Mouse (Mus musculus) neural tube, embryonic 13.5 days (tissue): ENCODE results near the gene Scrn3. TPM values are rescaled to one million over a fixed set of nuclear protein-coding genes. Genes with fewer than 3 reads are reported as not detected.

Experiments used
- ATAC-seq: fragments of 200-750 bp; cut with Nextera tagmentation; 2 replicates; pipeline ENCODE4 v1.8.0; 2017; ENCODE audit warnings: low read depth, mild to moderate bottlenecking, moderate TSS enrichment, moderate library complexity
- H3K27ac ChIP-seq: fragments of 300-500 bp; sonication (generic); replicated peaks from 2 replicates; pipeline ENCODE4 v1.5.1; 2015; ENCODE audit warnings: moderate library complexity, mild to moderate bottlenecking, inconsistent platforms
- H3K27me3 ChIP-seq: fragments of 300-500 bp; sonication (generic); 2 replicates; pipeline ENCODE4 v1.6.1; 2015; ENCODE audit warnings: mild to moderate bottlenecking, inconsistent platforms
- H3K36me3 ChIP-seq: fragments of 300-500 bp; sonication (generic); 2 replicates; pipeline ENCODE4 v1.6.1; 2015; ENCODE audit warnings: mild to moderate bottlenecking, inconsistent platforms
- H3K4me1 ChIP-seq: fragments of 300-500 bp; sonication (generic); replicated peaks from 2 replicates; pipeline ENCODE4 v1.6.1; 2015; ENCODE audit warnings: inconsistent platforms
- H3K4me2 ChIP-seq: fragments of 300-500 bp; sonication (generic); 2 replicates; pipeline ENCODE4 v1.6.1; 2015; ENCODE audit warnings: inconsistent platforms, mild to moderate bottlenecking, moderate library complexity
- H3K4me3 ChIP-seq: fragments of 300-500 bp; sonication (generic); 2 replicates; pipeline ENCODE4 v1.5.1; 2015; ENCODE audit warnings: mild to moderate bottlenecking, inconsistent platforms
- H3K9ac ChIP-seq: fragments of 300-500 bp; sonication (generic); 2 replicates; pipeline ENCODE4 v1.6.1; 2015; ENCODE audit warnings: moderate library complexity, mild to moderate bottlenecking, inconsistent platforms
- H3K9me3 ChIP-seq: fragments of 300-500 bp; sonication (generic); 2 replicates; pipeline ENCODE4 v1.6.1; 2016; ENCODE audit warnings: inconsistent platforms
- WGBS: fragments of 180-500 bp; shearing (Covaris S2); methylation state at CpG from one replicate; pipeline ENCODE4 v1.1.7; 2015; 5-methylcytosine and 5-hydroxymethylcytosine counted together
- polyA plus RNA-seq: library from polyadenylated mRNA; unstranded; fragments of >200 nt; fragmentation: Nextera tagmentation; extraction: Ambion mirVana; gene quantifications from 2 replicates; pipeline ENCODE4 v1.2.1, GENCODE M21; 2015

Scrn3 gene
- 9.0 and 10.2 TPM in 2 replicates for polyA plus RNA-seq

- Histone ChIP-seq H3K9me3 (no peaks in the 10 kb centered on the region), H3K36me3 (peaks cover 23% of the 10 kb centered on the region), H3K4me3 (peak within 1 kb of the TSS; percentile 78), H3K4me1 (peaks cover 14% of the 10 kb centered on the region), H3K9ac (peak within 1 kb of the TSS; percentile 75), H3K27me3 (no peaks in the 10 kb centered on the region), H3K27ac (peak within 1 kb of the TSS; percentile 79), H3K4me2 (peak within 1 kb of the TSS; percentile 96)
- peak; percentile 97 for ATAC-seq
- WGBS: under 1% methylated on average over 64 of the region's 64 CpGs
Measured at GRCm38 (mm10) chr2:73312152-73313116, at the start of gene Scrn3, which contains the start of gene Cir1. Gene Scrn3 (plus strand): TSS chr2:73312601. Gene Cir1 (minus strand): TSS chr2:73312701.

DNA sequence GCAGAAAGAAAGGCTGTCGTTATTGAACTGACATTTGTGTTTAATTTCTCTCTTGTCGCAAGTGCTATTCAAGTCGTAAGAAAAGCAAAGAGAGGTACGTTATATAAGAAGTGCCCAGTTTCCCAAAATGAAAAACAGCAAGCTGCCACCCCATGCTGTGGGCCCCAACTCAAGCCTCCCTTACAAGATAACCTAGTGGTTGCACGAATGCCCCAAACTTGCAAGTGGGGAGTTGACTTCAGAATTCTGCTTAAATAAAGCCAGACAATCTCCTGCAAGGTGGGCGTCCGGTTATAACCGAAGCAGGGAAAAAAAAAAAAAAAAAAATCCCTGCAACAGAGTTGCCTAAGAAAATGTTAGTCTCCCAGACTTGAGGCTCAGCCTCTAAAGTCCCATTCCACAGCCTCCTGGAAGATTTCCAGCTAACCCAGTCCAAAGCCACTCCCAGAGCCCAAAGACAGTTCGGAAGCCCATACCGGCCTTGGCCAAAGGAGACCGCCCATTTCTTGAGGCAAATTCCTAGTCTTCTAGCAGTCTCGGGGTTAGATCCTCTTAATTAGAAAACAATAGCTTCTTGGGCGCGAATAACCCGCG lies 49.1 kb upstream of the Scrn3 start:
- Histone ChIP-seq H3K4me2 (peak overlapping the region; percentile 51), H3K27ac (no peak overlapping the region), H3K9ac (no peak overlapping the region), H3K4me1 (peaks cover 16% of the 10 kb centered on the region), H3K9me3 (no peaks in the 10 kb centered on the region), H3K36me3 (no peaks in the 10 kb centered on the region), H3K4me3 (peak overlapping the region; percentile 27), H3K27me3 (peaks cover 71% of the 10 kb centered on the region)
- WGBS: 7% methylated on average over 16 of the region's 16 CpGs
- ATAC-seq: no peak

DNA sequence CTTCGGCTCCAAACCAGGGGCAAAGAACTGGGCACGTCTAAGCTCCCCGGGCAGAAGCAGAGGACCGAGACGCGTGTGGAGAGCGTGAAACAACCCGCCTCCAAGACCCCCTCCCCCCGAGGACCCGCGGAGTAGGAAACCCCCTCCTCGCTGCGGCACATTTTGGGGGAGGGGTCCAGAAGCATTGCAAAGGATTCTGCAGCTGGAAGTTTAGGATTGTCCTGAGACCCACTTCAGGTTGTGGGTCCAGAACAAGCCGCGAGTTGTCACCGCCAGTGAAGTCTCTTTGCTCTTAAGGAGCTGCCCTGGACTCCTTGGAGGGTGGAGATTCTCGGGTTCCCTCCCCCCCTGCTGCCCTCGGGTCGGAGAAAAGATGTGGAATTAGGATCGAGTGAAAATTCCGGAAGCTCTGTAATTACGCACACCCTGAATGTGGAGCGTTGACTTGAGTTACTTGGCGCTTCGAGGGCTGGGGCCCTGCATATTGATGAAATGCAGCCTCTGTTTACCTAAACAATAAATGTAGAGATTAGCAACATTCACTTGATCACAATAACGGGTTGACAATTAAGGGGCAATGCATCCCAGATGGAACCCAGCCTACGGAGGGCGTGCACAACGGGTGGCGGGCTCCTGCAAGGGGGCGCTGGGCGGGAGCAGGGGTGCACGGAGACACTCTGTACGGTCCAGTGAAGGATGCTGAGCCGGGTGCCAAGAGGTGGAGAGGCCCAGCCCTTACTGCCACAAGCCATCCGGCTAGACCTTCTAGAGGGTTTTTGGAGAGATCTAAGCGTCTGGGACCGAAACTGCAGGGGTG lies 48.4 kb upstream of the Scrn3 start:
- peaks cover 73% of the 10 kb centered on the region for H3K27me3 ChIP-seq
- no peaks in the 10 kb centered on the region for H3K9me3 ChIP-seq
- no peaks in the 10 kb centered on the region for H3K36me3 ChIP-seq
- ATAC-seq: peak; percentile 53; the same call in 1 of the 2 replicates
- H3K4me2 ChIP-seq: peak overlapping the region; percentile 51
- no peak overlapping the region for H3K27ac ChIP-seq
- H3K9ac ChIP-seq: no peak overlapping the region
- peak overlapping the region; percentile 27 for H3K4me3 ChIP-seq
- H3K4me1 ChIP-seq: peaks cover 16% of the 10 kb centered on the region
- WGBS: 1% methylated on average over 38 of the region's 38 CpGs

DNA sequence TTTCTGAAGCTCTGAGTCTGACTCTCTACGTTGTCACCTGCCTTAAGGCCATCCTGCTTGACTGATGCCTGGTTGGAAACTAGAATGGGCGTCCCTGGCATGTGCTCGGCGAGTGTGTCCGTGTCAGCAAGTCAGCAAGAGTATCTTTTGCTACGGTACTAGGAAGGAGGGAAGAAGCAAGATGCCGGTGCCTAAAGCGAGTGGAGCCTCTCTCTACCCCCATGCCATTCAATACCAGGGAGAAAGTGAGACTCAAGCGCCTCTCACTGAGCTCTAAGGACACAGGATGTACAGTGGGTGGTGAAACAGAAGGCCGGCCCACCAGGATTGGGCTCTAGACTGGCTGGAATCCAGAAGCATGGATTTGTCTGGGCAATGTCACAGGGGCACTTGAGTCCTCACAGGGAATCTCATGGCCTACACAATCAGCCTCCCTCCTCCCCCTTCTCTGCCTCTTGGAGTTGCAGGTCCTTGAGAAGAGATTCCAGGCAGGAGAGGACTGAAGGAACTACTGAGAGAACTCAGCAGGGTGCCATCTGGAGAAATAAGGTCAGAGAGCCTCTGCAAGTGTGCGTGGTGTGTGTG lies 47.7 kb upstream of the Scrn3 start:
- Histone ChIP-seq H3K36me3 (no peaks in the 10 kb centered on the region), H3K27me3 (peaks cover 79% of the 10 kb centered on the region), H3K9ac (no peak overlapping the region), H3K9me3 (no peaks in the 10 kb centered on the region), H3K4me1 (peaks cover 16% of the 10 kb centered on the region), H3K27ac (no peak overlapping the region), H3K4me2 (peak overlapping the region; percentile 51), H3K4me3 (peak overlapping the region; percentile 27; the same call in 1 of the 2 replicates)
- 7% methylated on average over 11 of the region's 11 CpGs for WGBS
- no peak for ATAC-seq

GRCm38 (mm10) chr2:73266011-73266410 lies 46.4 kb upstream of the Scrn3 start:
- no peak for ATAC-seq
- Histone ChIP-seq H3K4me2 (no peak overlapping the region), H3K9me3 (no peaks in the 10 kb centered on the region), H3K27ac (no peak overlapping the region), H3K36me3 (no peaks in the 10 kb centered on the region), H3K27me3 (peaks cover 92% of the 10 kb centered on the region), H3K4me3 (no peak overlapping the region), H3K9ac (no peak overlapping the region), H3K4me1 (peaks cover 24% of the 10 kb centered on the region)
- 4% methylated on average over 5 of the region's 5 CpGs for WGBS

GRCm38 (mm10) chr2:73266623-73267022 lies 45.8 kb upstream of the Scrn3 start:
- peaks cover 97% of the 10 kb centered on the region for H3K27me3 ChIP-seq
- H3K36me3 ChIP-seq: no peaks in the 10 kb centered on the region
- H3K9me3 ChIP-seq: no peaks in the 10 kb centered on the region
- WGBS: 52% methylated on average over 1 of the region's 1 CpGs
- H3K27ac ChIP-seq: no peak overlapping the region
- no peak overlapping the region for H3K4me3 ChIP-seq
- no peak for ATAC-seq
- no peak overlapping the region for H3K9ac ChIP-seq
- no peak overlapping the region for H3K4me2 ChIP-seq
- peaks cover 28% of the 10 kb centered on the region for H3K4me1 ChIP-seq

GRCm38 (mm10) chr2:73267231-73267630 lies 45.2 kb upstream of the Scrn3 start:
- Histone ChIP-seq H3K4me1 (peaks cover 32% of the 10 kb centered on the region), H3K4me3 (no peak overlapping the region), H3K4me2 (no peak overlapping the region), H3K9ac (no peak overlapping the region), H3K27me3 (peaks cover 97% of the 10 kb centered on the region), H3K36me3 (no peaks in the 10 kb centered on the region), H3K27ac (no peak overlapping the region), H3K9me3 (no peaks in the 10 kb centered on the region)
- WGBS: 15% methylated on average over 3 of the region's 3 CpGs
- no peak for ATAC-seq

DNA sequence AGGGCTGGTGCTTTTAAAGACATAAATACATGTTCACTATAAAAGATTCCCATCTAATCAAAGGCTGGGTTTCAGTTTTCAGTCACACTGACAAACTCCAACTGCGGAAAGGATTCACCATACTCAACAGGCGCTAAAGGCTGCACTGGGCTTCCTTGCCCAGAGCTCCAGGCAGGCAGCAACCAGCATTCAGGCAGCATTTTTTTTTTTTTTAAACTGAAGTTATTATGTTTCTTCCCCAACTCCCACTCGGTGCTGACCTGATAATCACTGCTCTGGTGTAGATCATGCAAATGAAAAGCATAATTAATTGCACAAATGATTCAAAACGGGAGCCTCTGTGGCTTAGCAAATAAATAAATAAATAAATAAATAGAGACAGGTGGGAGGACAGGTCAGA lies 44.6 kb upstream of the Scrn3 start:
- peaks cover 96% of the 10 kb centered on the region for H3K27me3 ChIP-seq
- no peak overlapping the region for H3K9ac ChIP-seq
- H3K27ac ChIP-seq: no peak overlapping the region
- no peak for ATAC-seq
- H3K4me1 ChIP-seq: peaks cover 38% of the 10 kb centered on the region
- H3K4me2 ChIP-seq: no peak overlapping the region
- no peak overlapping the region for H3K4me3 ChIP-seq
- H3K36me3 ChIP-seq: no peaks in the 10 kb centered on the region
- H3K9me3 ChIP-seq: no peaks in the 10 kb centered on the region
- 1% methylated on average over 4 of the region's 4 CpGs for WGBS

DNA sequence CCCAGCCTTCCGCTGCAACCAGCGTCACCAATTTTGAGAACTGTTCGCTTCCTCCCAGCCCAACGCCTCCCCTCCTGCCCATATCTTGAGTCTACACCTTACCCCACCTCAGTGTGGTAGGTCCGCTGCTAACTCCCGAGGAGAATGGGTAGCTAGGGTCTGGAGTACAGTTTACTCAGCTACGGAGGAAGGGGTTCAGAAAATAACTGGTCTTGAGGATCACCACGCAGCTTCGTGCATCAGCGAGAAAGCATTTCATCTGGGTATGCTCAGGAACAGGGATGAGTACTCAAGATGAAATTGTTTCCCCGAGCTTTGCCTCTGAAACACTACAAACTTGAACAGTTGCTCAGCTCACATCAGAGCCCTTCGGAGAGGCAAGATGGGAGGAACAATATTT lies 44.1 kb upstream of the Scrn3 start:
- H3K4me3 ChIP-seq: no peak overlapping the region
- H3K9ac ChIP-seq: no peak overlapping the region
- WGBS: 2% methylated on average over 12 of the region's 12 CpGs
- H3K27me3 ChIP-seq: peaks cover 96% of the 10 kb centered on the region
- H3K27ac ChIP-seq: no peak overlapping the region
- H3K9me3 ChIP-seq: no peaks in the 10 kb centered on the region
- no peaks in the 10 kb centered on the region for H3K36me3 ChIP-seq
- ATAC-seq: no peak
- peaks cover 42% of the 10 kb centered on the region for H3K4me1 ChIP-seq
- H3K4me2 ChIP-seq: no peak overlapping the region

GRCm38 (mm10) chr2:73268836-73269395 lies 43.5 kb upstream of the Scrn3 start:
- 4% methylated on average over 8 of the region's 8 CpGs for WGBS
- H3K9ac ChIP-seq: no peak overlapping the region
- peaks cover 43% of the 10 kb centered on the region for H3K4me1 ChIP-seq
- no peaks in the 10 kb centered on the region for H3K36me3 ChIP-seq
- H3K4me2 ChIP-seq: no peak overlapping the region
- H3K27me3 ChIP-seq: peaks cover 96% of the 10 kb centered on the region
- no peak overlapping the region for H3K27ac ChIP-seq
- H3K4me3 ChIP-seq: no peak overlapping the region
- no peaks in the 10 kb centered on the region for H3K9me3 ChIP-seq
- no peak for ATAC-seq

- no peak overlapping the region for H3K27ac ChIP-seq
- H3K4me3 ChIP-seq: no peak overlapping the region
- no peaks in the 10 kb centered on the region for H3K36me3 ChIP-seq
- peaks cover 96% of the 10 kb centered on the region for H3K27me3 ChIP-seq
- peaks cover 41% of the 10 kb centered on the region for H3K4me1 ChIP-seq
- no peak overlapping the region for H3K9ac ChIP-seq
- no peaks in the 10 kb centered on the region for H3K9me3 ChIP-seq
- no peak for ATAC-seq
- 2% methylated on average over 17 of the region's 17 CpGs for WGBS
- H3K4me2 ChIP-seq: no peak overlapping the region
Measured at GRCm38 (mm10) chr2:73269666-73270065, 42.7 kb upstream of the Scrn3 start.
